Mouse (Mus musculus) megakaryocyte, embryonic 14.5 days (primary cell): Measurements from ENCODE around the gene Morc1. TPM values are rescaled to one million over a fixed set of nuclear protein-coding genes. Genes with fewer than 3 reads are reported as not detected.

ENCODE experiments used
- H3K27me3 ChIP-seq: replicated peaks from 2 replicates; pipeline ENCODE3; 2012; ENCODE audit warnings: inconsistent platforms
- H3K36me3 ChIP-seq: replicated peaks from 2 replicates; pipeline ENCODE3; 2012; ENCODE audit warnings: low read length, inconsistent platforms, mixed read lengths
- H3K4me1 ChIP-seq: 2 replicates; pipeline ENCODE4 v1.6.1; 2012; ENCODE audit warnings: inconsistent platforms
- H3K4me3 ChIP-seq: replicated peaks from 2 replicates; pipeline ENCODE3; 2012; ENCODE audit warnings: moderate library complexity, mild to moderate bottlenecking, inconsistent platforms
- H3K9me3 ChIP-seq: 2 replicates; pipeline ENCODE4 v1.6.1; 2012; ENCODE audit warnings: inconsistent platforms
- FLI1 ChIP-seq: IDR thresholded peaks from 2 replicates; pipeline ENCODE4 v1.6.1; 2012; ENCODE audit warnings: low read length, inconsistent platforms, mixed read lengths
- GATA1 ChIP-seq: IDR thresholded peaks from 3 replicates; pipeline ENCODE4 v1.6.1; 2012; ENCODE audit warnings: mixed read lengths, low read length, inconsistent platforms, borderline replicate concordance
- polyA plus RNA-seq: library from polyadenylated mRNA; stranded (reverse); fragments of >175 nt; gene quantifications from 2 replicates; pipeline ENCODE4 v1.2.3, GENCODE M21; 2012; ENCODE audit warnings: low replicate concordance; ENCODE audit not compliant: insufficient read depth

Morc1 gene
- polyA plus RNA-seq, 1 experiment, result not detected

- Histone ChIP-seq H3K9me3 (no peaks in the 10 kb centered on the region), H3K36me3 (no peaks in the 10 kb centered on the region), H3K27me3 (no peaks in the 10 kb centered on the region), H3K4me1 (no peaks in the 10 kb centered on the region), H3K4me3 (no peak within 1 kb of the TSS)
- TF ChIP-seq GATA1 (no peak), FLI1 (no peak)
Measured at GRCm38 (mm10) chr16:48412246-48412645, 18.8 kb upstream of the Morc1 start, which contains the start of gene Gm5485. Gm5485 (minus strand) TSS chr16:48412416.

- Histone ChIP-seq H3K4me1 (0 out of 2 replicates have a peak, but pooled peaks cover 3% of the 10 kb centered on the region), H3K4me3 (no peak overlapping the region), H3K36me3 (no peaks in the 10 kb centered on the region), H3K9me3 (no peaks in the 10 kb centered on the region), H3K27me3 (no peaks in the 10 kb centered on the region)
- TF ChIP-seq FLI1 (no peak), GATA1 (no peak)
Measured at GRCm38 (mm10) chr16:48418557-48418956, 12.5 kb upstream of the Morc1 start.

- H3K4me1 ChIP-seq, result 0 out of 2 replicates have a peak, but pooled peaks cover 3% of the 10 kb centered on the region
- TF ChIP-seq GATA1, result no peak
- no peak for TF ChIP-seq FLI1
- H3K4me3 ChIP-seq, result no peak overlapping the region
- no peaks in the 10 kb centered on the region for H3K27me3 ChIP-seq
- H3K9me3 ChIP-seq, result no peaks in the 10 kb centered on the region
- no peaks in the 10 kb centered on the region for H3K36me3 ChIP-seq
Measured at GRCm38 (mm10) chr16:48419035-48419434, 12.0 kb upstream of the Morc1 start.

- H3K4me3 ChIP-seq, result no peak overlapping the region
- no peaks in the 10 kb centered on the region for H3K9me3 ChIP-seq
- no peaks in the 10 kb centered on the region for H3K27me3 ChIP-seq
- TF ChIP-seq FLI1 (no peak), GATA1 (no peak)
- no peaks in the 10 kb centered on the region for H3K36me3 ChIP-seq
- H3K4me1 ChIP-seq, result 0 out of 2 replicates have a peak, but pooled peaks cover 3% of the 10 kb centered on the region
Measured at GRCm38 (mm10) chr16:48422501-48422900, 8.5 kb upstream of the Morc1 start.

- Histone ChIP-seq H3K4me1 (0 out of 2 replicates have a peak, but pooled peaks cover 1% of the 10 kb centered on the region), H3K27me3 (no peaks in the 10 kb centered on the region)
Measured at GRCm38 (mm10) chr16:48424069-48424468, 7.0 kb upstream of the Morc1 start.

GRCm38 (mm10) chr16:48429427-48429826 is 1.6 kb upstream of the Morc1 start:
- Histone ChIP-seq H3K36me3 (no peaks in the 10 kb centered on the region), H3K9me3 (no peaks in the 10 kb centered on the region), H3K4me1 (no peaks in the 10 kb centered on the region), H3K4me3 (no peak overlapping the region), H3K27me3 (no peaks in the 10 kb centered on the region)
- TF ChIP-seq GATA1, result no peak
- TF ChIP-seq FLI1, result no peak

More at GRCm38 (mm10) chr16:48424069-48424468, 7.0 kb upstream of the Morc1 start:
- TF ChIP-seq FLI1, result no peak
- no peak for TF ChIP-seq GATA1
- Histone ChIP-seq H3K36me3 (no peaks in the 10 kb centered on the region), H3K9me3 (no peaks in the 10 kb centered on the region), H3K4me3 (no peak overlapping the region)

- Histone ChIP-seq H3K4me1 (no peaks in the 10 kb centered on the region), H3K9me3 (no peaks in the 10 kb centered on the region)
- TF ChIP-seq FLI1 (no peak), GATA1 (no peak)
Measured at GRCm38 (mm10) chr16:48435454-48435853, 4.4 kb downstream of the Morc1 start.

GRCm38 (mm10) chr16:48437476-48437875 is 6.4 kb downstream of the Morc1 start:
- no peak overlapping the region for H3K4me3 ChIP-seq
- TF ChIP-seq GATA1 (no peak), FLI1 (no peak)
- no peaks in the 10 kb centered on the region for H3K36me3 ChIP-seq
- no peaks in the 10 kb centered on the region for H3K4me1 ChIP-seq
- no peaks in the 10 kb centered on the region for H3K27me3 ChIP-seq
- H3K9me3 ChIP-seq, result no peaks in the 10 kb centered on the region

More at GRCm38 (mm10) chr16:48435454-48435853, 4.4 kb downstream of the Morc1 start:
- no peak overlapping the region for H3K4me3 ChIP-seq
- no peaks in the 10 kb centered on the region for H3K36me3 ChIP-seq
- no peaks in the 10 kb centered on the region for H3K27me3 ChIP-seq

DNA sequence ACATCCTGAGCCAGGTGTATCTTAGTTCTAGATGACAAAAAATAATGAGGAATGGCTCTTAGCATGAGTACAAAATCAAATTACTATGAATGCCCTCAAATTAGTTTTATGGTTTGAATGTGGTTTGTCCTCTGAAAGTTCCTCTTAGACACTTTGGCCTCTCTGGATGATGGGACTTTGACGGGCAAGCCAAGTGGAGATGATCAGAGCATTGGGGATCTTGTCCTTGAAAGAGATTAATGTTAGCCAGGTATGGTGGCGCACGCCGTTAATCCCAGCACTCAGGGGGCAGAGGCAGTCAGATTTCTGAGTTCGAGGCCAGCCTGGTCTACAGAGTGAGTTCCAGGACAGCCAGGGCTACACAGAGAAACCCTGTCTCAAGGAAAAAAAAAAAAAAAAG is 13.6 kb downstream of the Morc1 start:
- Histone ChIP-seq H3K27me3 (no peaks in the 10 kb centered on the region), H3K9me3 (peaks cover 6% of the 10 kb centered on the region; the same call in 1 of the 2 replicates), H3K4me3 (no peak overlapping the region), H3K36me3 (no peaks in the 10 kb centered on the region), H3K4me1 (no peaks in the 10 kb centered on the region)
- no peak for TF ChIP-seq FLI1
- TF ChIP-seq GATA1, result no peak

DNA sequence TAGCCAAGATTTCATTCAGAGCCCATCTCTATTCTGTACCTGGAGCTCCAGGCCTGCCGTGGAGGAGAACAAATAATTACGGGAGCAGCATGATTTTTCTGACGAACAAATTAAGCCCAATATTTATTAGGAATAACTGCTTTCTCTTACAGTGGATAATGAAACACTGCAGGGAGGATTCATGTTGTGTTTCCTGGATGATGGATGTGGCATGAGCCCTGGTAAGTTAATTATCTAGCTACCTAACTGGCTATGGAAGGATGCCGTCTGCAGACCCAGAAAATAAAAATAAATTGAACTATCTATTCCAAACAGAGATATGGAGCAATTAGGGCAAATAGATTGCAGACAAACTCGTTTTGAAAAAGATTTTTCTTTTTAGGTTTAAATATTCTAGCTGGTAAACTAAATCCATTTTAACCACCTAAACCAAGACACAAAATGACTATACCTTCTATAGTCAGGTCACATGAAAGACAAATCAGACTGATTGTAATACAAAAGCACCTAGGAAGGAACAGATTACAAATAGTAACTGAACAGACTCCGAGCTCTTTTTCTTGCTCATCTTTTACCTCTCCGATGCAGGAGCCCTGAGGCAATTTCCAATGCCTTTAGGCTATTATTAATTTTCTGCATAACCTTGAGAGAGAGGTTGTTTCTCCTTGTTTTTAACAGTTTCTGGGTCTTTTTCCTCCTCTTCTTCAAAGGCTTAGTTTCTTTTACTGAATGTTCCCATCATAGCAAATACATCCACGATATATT is 15.3 kb downstream of the Morc1 start:
- Histone ChIP-seq H3K9me3 (peaks cover 6% of the 10 kb centered on the region; the same call in 1 of the 2 replicates), H3K4me3 (no peak overlapping the region), H3K4me1 (no peaks in the 10 kb centered on the region), H3K36me3 (no peaks in the 10 kb centered on the region), H3K27me3 (no peaks in the 10 kb centered on the region)
- TF ChIP-seq FLI1 (no peak), GATA1 (no peak)

DNA sequence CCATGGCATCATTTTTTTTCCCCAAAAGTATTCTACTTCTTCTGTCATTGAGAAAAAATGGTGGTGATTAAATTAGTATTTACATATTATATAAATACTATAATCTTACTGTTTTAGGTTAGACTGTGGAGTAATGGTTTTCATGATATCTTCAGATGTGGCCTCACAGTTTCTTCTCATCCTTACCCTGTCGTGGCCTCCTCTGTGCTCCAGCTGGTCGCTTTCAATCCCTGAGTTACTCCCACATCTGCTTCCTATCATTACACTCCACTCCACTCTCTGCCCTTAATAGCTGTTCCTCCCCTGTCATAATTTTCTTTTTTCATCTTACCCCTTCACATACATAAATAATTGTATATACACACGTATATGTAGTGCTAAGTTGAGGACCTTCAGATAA is 22.2 kb downstream of the Morc1 start:
- no peaks in the 10 kb centered on the region for H3K36me3 ChIP-seq
- H3K9me3 ChIP-seq, result peaks cover 6% of the 10 kb centered on the region; the same call in 1 of the 2 replicates
- no peaks in the 10 kb centered on the region for H3K4me1 ChIP-seq
- no peaks in the 10 kb centered on the region for H3K27me3 ChIP-seq
- no peak overlapping the region for H3K4me3 ChIP-seq
- TF ChIP-seq FLI1 (no peak), GATA1 (no peak)
